Mouse (Mus musculus) heart, postnatal 36 days (tissue): ENCODE measurements at regions not wholly inside any gene's neighbourhood (a gene's known extent, or its start where the extent isn't known, plus 50 kb on each side); places are given as distances from the start of the nearest gene placed in this dataset.

ENCODE experiments used
- DNase-seq, 2 experiments: peaks; one replicate each; pipeline ENCODE4 v3.0.0; 2021 to 2022
- intact Hi-C: fragments of 180-260 bp; cut with DNase I; formaldehyde crosslinking; loops from one replicate; pipeline ENCODE4 v1.15.1; 2025

GRCm38 (mm10) chr1:104578123-104578522 lies 190.2 kb upstream of the Cdh20 start:
- no peak for DNase-seq
- intact Hi-C loops = no loop called here

GRCm38 (mm10) chr1:104584123-104584522 lies 184.2 kb upstream of the Cdh20 start:
- no peak for DNase-seq
- intact Hi-C loops = no loop called here

- intact Hi-C loops = no loop called here
- DNase-seq = no peak
Measured at GRCm38 (mm10) chr1:104586985-104587384, 181.3 kb upstream of the Cdh20 start.

GRCm38 (mm10) chr1:104605301-104605700 lies 163.0 kb upstream of the Cdh20 start:
- intact Hi-C loops = no loop called here
- no peak for DNase-seq

- DNase-seq = no peak
- intact Hi-C loops = no loop called here
Measured at GRCm38 (mm10) chr1:104609409-104609808, 158.9 kb upstream of the Cdh20 start.

- intact Hi-C loops = no loop called here
- no peak for DNase-seq
Measured at GRCm38 (mm10) chr1:104617374-104617773, 151.0 kb upstream of the Cdh20 start.

- no peak for DNase-seq
- intact Hi-C loops = loop anchor here (10.0 kb wide), 1 partner anchor 325 kb away; no protein-coding TSS in a partner anchor
Measured at GRCm38 (mm10) chr1:104619805-104620375, 148.4 kb upstream of the Cdh20 start.

GRCm38 (mm10) chr1:104625528-104625927 lies 142.8 kb upstream of the Cdh20 start:
- intact Hi-C loops = loop anchor here (10.0 kb wide), 1 partner anchor 319 kb away; no protein-coding TSS in a partner anchor
- no peak for DNase-seq

GRCm38 (mm10) chr1:104652405-104652804 lies 115.9 kb upstream of the Cdh20 start:
- intact Hi-C loops = no loop called here
- DNase-seq = no peak
